Mouse (Mus musculus): ENCODE measurements around the gene Mvb12a. TPM values are rescaled to one million over a fixed set of nuclear protein-coding genes. Genes with fewer than 3 reads are reported as not detected.

The Mvb12a gene
- polyA plus RNA-seq, 1 experiment from 2014 or later = 30.1 TPM

GRCm38 (mm10) chr8:71537028-71537867, 5.5 kb upstream of the Mvb12a start, which contains the start of gene Bst2:
Gene Bst2, minus strand, starts transcription at chr8:71537456.
- WGBS (ENCODE audit: missing documents) = under 1% methylated on average over 37 of the region's 37 CpGs
- H3K79me2 ChIP-seq (ENCODE audit: inconsistent target) = peaks cover 51% of the 10 kb centered on the region
- peaks cover 11% of the 10 kb centered on the region; the same call in 1 of the 2 replicates for H3K36me3 ChIP-seq (ENCODE audit: inconsistent target)
- H3K27ac ChIP-seq = peak within 1 kb of the TSS; percentile 96
- peak within 1 kb of the TSS; percentile 91 for H3K4me3 ChIP-seq (ENCODE audit: inconsistent target)

GRCm38 (mm10) chr8:71543755-71544154, 1.0 kb downstream of the Mvb12a start:
- Histone ChIP-seq H3K27ac (no peak overlapping the region), H3K79me2 (ENCODE audit: inconsistent target) (peaks cover 36% of the 10 kb centered on the region), H3K36me3 (ENCODE audit: inconsistent target) (peaks cover 30% of the 10 kb centered on the region; the same call in 1 of the 2 replicates), H3K4me3 (ENCODE audit: inconsistent target) (peak overlapping the region; percentile 78)
- WGBS (ENCODE audit: missing documents) = 84% methylated on average over 8 of the region's 9 CpGs

- H3K36me3 ChIP-seq (ENCODE audit: inconsistent target) = peaks cover 30% of the 10 kb centered on the region; the same call in 1 of the 2 replicates
- H3K79me2 ChIP-seq (ENCODE audit: inconsistent target) = peaks cover 27% of the 10 kb centered on the region
- H3K4me3 ChIP-seq (ENCODE audit: inconsistent target) = no peak overlapping the region
- 93% methylated on average over 11 of the region's 11 CpGs for WGBS (ENCODE audit: missing documents)
- H3K27ac ChIP-seq = no peak overlapping the region
These were observed 2.3 kb downstream of the Mvb12a start for GRCm38 (mm10) chr8:71545053-71545452.

GRCm38 (mm10) chr8:71547590-71547989, 4.9 kb downstream of the Mvb12a start:
- WGBS (ENCODE audit: missing documents) = 88% methylated on average over 7 of the region's 7 CpGs
- Histone ChIP-seq H3K36me3 (ENCODE audit: inconsistent target) (peaks cover 30% of the 10 kb centered on the region; the same call in 1 of the 2 replicates), H3K27ac (no peak overlapping the region), H3K79me2 (ENCODE audit: inconsistent target) (peaks cover 27% of the 10 kb centered on the region), H3K4me3 (ENCODE audit: inconsistent target) (no peak overlapping the region)

- WGBS (ENCODE audit: missing documents) = 86% methylated on average over 7 of the region's 7 CpGs
- Histone ChIP-seq H3K36me3 (ENCODE audit: inconsistent target) (peaks cover 22% of the 10 kb centered on the region; the same call in 1 of the 2 replicates), H3K4me3 (ENCODE audit: inconsistent target) (no peak overlapping the region), H3K79me2 (ENCODE audit: inconsistent target) (no peaks in the 10 kb centered on the region; the same call in 1 of the 2 replicates), H3K27ac (no peak overlapping the region)
These were observed 8.0 kb downstream of the Mvb12a start for GRCm38 (mm10) chr8:71550754-71551153.

- Histone ChIP-seq H3K27ac (no peak overlapping the region), H3K36me3 (ENCODE audit: inconsistent target) (peaks cover 4% of the 10 kb centered on the region; the same call in 1 of the 2 replicates), H3K4me3 (ENCODE audit: inconsistent target) (no peak overlapping the region), H3K79me2 (ENCODE audit: inconsistent target) (no peaks in the 10 kb centered on the region)
- 85% methylated on average over 6 of the region's 6 CpGs for WGBS (ENCODE audit: missing documents)
These were observed 10.0 kb downstream of the Mvb12a start for GRCm38 (mm10) chr8:71552770-71553169.

GRCm38 (mm10) chr8:71554001-71554400, 11.3 kb downstream of the Mvb12a start:
- Histone ChIP-seq H3K36me3 (ENCODE audit: inconsistent target) (no peaks in the 10 kb centered on the region), H3K79me2 (ENCODE audit: inconsistent target) (no peaks in the 10 kb centered on the region), H3K27ac (no peak overlapping the region), H3K4me3 (ENCODE audit: inconsistent target) (no peak overlapping the region)
- WGBS (ENCODE audit: missing documents) = 74% methylated on average over 6 of the region's 6 CpGs

- 90% methylated on average over 2 of the region's 2 CpGs for WGBS (ENCODE audit: missing documents)
These were observed 11.9 kb downstream of the Mvb12a start for GRCm38 (mm10) chr8:71554644-71555043.

GRCm38 (mm10) chr8:71558071-71558957, 15.6 kb downstream of the Mvb12a start, which contains the start of gene Tmem221:
Gene Tmem221, minus strand, starts transcription at chr8:71558871.
- Histone ChIP-seq H3K79me2 (ENCODE audit: inconsistent target) (no peaks in the 10 kb centered on the region), H3K27ac (no peak within 1 kb of the TSS), H3K4me3 (ENCODE audit: inconsistent target) (peak within 1 kb of the TSS; percentile 35), H3K36me3 (ENCODE audit: inconsistent target) (no peaks in the 10 kb centered on the region)
- 10% methylated on average over 70 of the region's 70 CpGs for WGBS (ENCODE audit: missing documents)

More at GRCm38 (mm10) chr8:71554644-71555043, 11.9 kb downstream of the Mvb12a start:
- Histone ChIP-seq H3K36me3 (ENCODE audit: inconsistent target) (no peaks in the 10 kb centered on the region), H3K27ac (no peak overlapping the region), H3K79me2 (ENCODE audit: inconsistent target) (no peaks in the 10 kb centered on the region), H3K4me3 (ENCODE audit: inconsistent target) (no peak overlapping the region)

- H3K4me3 ChIP-seq (ENCODE audit: inconsistent target) = peak overlapping the region; percentile 35
- 11% methylated on average over 22 of the region's 24 CpGs for WGBS (ENCODE audit: missing documents)
These were observed 16.4 kb downstream of the Mvb12a start for GRCm38 (mm10) chr8:71558958-71559690.

GRCm38 (mm10) chr8:71560071-71560470, 17.3 kb downstream of the Mvb12a start:
- 87% methylated on average over 3 of the region's 3 CpGs for WGBS (ENCODE audit: missing documents)
- H3K4me3 ChIP-seq (ENCODE audit: inconsistent target) = no peak overlapping the region
- H3K36me3 ChIP-seq (ENCODE audit: inconsistent target) = no peaks in the 10 kb centered on the region
- H3K79me2 ChIP-seq (ENCODE audit: inconsistent target) = no peaks in the 10 kb centered on the region
- H3K27ac ChIP-seq = no peak overlapping the region

More at GRCm38 (mm10) chr8:71558958-71559690, 16.4 kb downstream of the Mvb12a start:
- Histone ChIP-seq H3K79me2 (ENCODE audit: inconsistent target) (no peaks in the 10 kb centered on the region), H3K27ac (no peak overlapping the region), H3K36me3 (ENCODE audit: inconsistent target) (no peaks in the 10 kb centered on the region)

- Histone ChIP-seq H3K4me3 (ENCODE audit: inconsistent target) (no peak overlapping the region), H3K79me2 (ENCODE audit: inconsistent target) (no peaks in the 10 kb centered on the region), H3K36me3 (ENCODE audit: inconsistent target) (no peaks in the 10 kb centered on the region), H3K27ac (no peak overlapping the region)
- WGBS (ENCODE audit: missing documents) = 98% methylated on average over 5 of the region's 5 CpGs
These were observed 18.0 kb downstream of the Mvb12a start for GRCm38 (mm10) chr8:71560765-71561164.

GRCm38 (mm10) chr8:71561401-71561800, 18.7 kb downstream of the Mvb12a start:
- no peak overlapping the region for H3K4me3 ChIP-seq (ENCODE audit: inconsistent target)
- no peak overlapping the region for H3K27ac ChIP-seq
- no peaks in the 10 kb centered on the region for H3K79me2 ChIP-seq (ENCODE audit: inconsistent target)
- 4% methylated on average over 15 of the region's 15 CpGs for WGBS (ENCODE audit: missing documents)
- no peaks in the 10 kb centered on the region for H3K36me3 ChIP-seq (ENCODE audit: inconsistent target)

- Histone ChIP-seq H3K79me2 (ENCODE audit: inconsistent target) (no peaks in the 10 kb centered on the region), H3K4me3 (ENCODE audit: inconsistent target) (no peak overlapping the region), H3K36me3 (ENCODE audit: inconsistent target) (no peaks in the 10 kb centered on the region), H3K27ac (no peak overlapping the region)
- WGBS (ENCODE audit: missing documents) = 3% methylated on average over 28 of the region's 33 CpGs
These were observed 20.0 kb downstream of the Mvb12a start for GRCm38 (mm10) chr8:71562751-71563150.
